Mouse (Mus musculus) cerebellum, postnatal 25 days (tissue): ENCODE data around the gene Man2c1.

ENCODE experiments used
- DNase-seq, 2 experiments: peaks; one replicate each; pipeline ENCODE4 v3.0.0; 2021; ENCODE audit warnings: mixed read lengths in 2 of 2

Gene Man2c1

DNA sequence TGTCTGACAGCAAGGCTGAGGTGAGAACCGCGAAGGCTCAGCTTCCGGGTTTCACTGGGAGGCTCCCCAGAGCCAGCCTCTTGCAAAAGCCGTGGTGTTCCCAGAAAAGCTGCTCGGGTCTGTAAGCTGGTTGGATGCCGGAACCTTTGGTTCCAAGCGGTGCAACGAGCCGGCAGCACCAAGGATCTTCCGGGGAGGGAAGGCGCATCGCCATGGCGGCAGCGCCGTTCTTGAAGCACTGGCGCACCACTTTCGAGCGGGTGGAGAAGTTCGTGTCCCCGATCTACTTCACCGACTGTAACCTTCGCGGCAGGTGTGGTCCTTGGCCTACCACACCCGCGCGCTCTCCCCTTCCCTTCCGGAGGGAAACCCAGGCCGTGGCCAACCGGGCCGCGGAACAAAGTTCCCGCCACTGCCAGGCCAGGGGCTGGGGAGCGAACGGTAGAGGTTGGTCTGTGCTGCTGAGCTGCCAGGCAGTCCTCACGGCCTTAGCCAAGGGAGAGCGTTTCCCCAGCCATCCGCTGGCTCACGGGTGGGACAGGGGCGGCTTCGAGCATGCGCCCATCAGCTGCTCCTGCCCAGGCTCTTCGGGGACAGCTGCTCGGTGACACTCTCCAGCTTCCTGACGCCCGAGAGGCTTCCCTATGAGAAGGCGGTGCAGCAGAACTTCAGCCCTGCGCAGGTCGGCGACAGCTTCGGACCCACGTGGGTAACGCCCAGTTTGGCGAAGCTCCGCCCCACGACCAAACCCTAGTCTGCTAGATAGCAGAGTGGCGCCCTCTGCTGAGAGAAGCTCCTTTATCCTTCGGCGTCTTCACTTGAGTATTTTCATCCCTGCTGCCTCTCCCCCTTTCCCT lies at the start of gene Man2c1:
Man2c1 (plus strand) TSS at position 114 of the 857 bp plus-strand sequence.
- peak; percentile 92 to 98 for DNase-seq

DNA sequence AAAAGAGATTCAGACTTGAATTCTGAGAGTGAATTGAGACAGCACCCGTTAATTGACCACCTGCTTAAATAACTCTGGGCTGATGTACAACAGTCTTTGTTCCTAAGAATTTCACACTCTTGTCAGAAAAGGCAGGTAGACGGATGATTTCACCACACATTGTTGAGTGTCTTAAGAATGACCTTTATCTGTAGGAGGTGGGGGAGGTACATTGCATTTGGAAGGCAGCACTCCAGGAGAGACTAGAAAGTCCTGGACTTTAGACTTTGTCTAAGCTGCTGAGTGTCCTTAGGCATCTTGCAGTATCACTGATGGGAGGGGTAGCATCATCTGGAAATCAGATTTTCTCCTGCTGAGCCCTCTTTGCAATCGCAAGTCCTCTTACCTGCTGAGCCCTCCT lies 48.3 kb upstream of the Man2c1 start:
- DNase-seq, result no peak

DNA sequence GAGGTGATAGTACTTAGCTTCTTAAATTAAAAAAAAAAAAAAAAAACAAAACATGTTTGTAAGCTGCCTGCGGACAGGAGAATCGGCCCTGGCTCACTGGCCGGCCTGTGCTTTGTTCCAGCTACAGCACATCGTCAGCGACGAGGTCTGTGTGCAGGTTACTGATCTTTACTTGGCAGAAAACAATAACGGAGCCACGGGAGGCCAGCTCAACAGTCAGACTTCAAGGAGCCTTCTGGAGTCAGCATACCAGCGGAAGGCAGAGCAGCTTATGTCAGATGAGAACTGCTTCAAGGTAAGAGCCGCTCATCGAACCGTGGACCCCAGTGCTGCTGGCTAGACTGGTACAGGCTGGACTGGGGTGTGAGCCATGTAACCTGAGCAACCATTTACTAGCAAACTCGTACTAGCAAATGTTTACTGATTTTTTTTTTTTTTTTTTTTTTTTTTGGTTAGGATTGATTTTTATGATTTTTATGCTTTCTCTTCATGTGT lies 13.2 kb upstream of the Man2c1 start:
- no peak for DNase-seq

DNA sequence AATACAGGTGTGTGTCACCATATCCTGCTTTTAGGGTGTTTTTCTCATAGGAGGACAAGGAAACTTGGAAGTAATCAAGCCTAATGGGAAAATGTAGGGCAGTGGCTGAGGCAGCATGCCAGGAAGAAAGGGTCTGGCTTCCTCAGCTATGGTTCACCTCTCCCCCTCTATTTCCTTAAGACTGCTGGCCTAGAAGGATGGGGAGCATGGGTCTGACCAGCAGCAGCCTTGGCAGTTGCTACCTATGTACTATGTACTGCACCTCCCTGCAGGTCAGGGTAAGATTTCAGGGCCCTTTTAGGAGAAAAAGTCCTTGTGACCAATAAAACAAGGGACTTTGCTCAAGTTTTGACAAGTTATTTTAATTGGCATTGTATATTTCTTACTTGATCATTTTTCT lies 849 bp upstream of the Man2c1 start:
- no peak for DNase-seq

DNA sequence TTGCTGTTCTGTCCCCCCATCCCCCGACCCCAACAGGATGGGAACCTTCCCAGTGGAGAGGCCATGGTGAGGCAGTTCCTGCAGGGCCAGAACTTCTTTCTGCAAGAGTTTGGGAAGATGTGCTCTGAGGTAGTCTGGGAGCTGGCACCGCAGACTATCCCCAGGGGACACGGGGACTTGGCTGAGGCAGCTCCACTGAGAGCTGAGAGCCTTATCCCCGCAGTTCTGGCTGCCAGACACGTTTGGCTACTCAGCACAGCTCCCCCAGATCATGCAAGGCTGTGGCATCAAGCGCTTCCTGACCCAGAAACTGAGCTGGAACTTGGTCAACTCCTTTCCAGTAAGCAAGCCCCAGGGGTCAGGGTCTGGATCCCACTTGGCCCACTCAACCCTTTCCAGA lies 6.8 kb downstream of the Man2c1 start:
- no peak for DNase-seq

DNA sequence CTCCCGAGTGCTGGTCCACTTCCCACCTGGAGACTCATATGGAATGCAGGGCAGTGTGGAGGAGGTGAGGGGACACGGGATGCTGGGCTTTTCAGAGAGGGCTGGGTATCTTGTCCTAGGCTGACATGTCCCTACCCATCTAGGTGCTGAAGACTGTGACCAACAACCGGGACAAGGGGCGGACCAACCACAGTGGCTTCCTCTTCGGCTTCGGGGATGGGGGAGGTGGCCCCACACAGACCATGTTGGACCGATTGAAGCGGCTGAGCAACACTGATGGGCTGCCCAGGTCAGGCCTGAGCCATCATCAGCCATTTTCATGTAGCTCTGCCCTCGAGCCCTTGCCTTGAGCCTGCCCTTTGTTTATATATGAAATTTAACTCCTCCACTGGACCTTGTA lies 7.3 kb downstream of the Man2c1 start:
- DNase-seq, result no peak

DNA sequence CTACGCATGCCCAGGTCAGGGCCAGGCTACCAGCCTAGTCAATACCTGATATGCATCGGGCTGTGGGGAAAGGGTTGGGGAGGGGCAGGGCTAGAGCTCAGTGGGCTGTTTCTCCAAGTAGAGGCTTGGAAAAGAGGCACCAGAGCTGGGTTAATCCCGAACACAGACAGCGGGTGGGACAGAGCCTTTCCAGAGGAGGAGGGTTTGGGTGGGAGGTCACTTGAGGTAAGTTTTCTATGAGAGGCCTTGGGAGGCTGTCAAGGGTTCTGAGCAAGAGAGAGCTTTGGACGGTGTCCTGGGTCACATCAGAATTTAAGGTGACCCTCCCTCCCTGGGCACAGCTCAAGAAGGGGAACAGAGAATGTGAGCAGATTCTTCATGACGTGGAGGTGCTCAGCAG lies 8.0 kb downstream of the Man2c1 start:
- DNase-seq, result no peak

DNA sequence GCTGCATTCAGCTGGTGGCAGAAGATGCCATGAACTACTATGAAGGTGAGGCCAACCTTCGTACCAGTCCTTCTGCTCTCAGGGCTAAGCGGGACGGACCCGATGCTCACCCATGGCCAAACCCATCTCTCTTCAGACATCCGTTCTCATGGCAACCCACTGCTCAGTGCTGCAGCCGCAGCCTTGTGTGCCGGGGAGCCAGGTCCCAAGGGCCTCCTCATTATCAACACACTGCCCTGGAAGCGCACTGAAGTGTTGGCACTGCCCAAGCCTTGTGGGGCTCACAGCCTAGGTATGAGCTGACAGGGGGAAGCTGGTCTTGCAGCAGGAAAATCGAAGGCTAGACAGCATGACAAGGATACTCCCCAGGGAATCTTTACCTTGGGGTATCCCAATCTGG lies 8.6 kb downstream of the Man2c1 start:
- DNase-seq, result no peak

DNA sequence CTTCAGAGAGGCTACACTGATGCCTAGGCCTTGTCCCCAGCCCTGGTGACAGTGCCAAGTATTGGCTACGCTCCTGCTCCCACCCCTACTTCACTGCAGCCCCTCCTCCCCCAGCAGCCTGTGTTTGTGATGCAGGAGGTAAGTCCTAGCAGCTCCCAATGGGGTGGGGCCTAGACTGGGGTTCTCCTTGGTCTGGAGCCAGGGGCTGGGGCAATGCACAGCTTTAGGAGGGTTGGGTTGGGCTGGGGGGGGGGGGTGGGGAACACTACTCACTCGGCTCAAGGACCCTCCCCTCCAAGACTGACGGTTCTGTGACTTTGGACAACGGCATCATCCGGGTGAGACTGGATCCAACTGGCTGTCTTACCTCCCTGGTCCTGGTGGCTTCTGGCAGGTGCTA lies 9.1 kb downstream of the Man2c1 start:
- DNase-seq, result no peak

DNA sequence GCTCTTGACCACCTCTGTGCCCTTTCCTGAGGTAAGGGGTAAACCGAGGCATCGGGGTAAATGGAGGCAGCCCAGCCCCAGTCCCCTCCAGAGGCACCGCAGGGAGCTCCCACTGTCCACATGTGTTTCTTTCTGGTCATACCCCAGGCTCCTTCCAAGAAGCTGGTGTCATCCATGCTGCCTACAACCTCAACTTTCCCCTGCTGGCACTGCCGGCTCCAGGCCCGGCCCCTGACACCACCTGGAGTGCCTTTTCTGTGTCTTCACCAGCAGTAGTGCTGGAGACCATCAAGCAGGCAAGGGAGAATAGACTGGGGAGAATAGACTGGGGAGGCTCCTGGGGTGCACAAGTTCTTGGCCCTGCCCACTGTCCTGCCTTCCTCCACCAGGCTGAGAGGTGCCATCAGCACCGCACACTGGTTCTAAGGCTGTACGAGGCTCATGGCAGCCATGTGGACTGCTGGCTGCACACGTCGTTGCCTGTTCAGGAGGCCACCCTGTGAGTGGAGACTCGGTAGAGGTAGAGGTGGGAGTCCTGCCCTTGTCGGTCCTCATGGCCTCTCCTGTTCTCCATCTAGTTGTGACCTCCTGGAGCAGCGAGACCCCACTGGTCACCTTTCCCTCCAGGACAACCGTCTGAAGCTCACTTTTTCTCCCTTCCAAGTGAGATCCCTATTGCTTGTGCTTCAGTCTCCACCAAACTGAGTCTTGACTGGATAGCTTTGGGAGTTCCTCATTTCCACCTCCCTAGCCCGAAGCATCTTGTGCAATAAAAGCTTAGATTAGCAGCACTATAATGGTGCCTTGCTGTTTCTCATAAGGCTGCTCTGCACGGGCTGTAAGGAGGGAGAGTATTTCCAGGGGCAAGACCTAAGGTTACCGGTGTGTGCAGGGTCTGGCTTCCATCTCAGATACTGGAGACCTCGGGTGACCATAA lies 11.2 kb downstream of the Man2c1 start:
- DNase-seq, result no peak

DNA sequence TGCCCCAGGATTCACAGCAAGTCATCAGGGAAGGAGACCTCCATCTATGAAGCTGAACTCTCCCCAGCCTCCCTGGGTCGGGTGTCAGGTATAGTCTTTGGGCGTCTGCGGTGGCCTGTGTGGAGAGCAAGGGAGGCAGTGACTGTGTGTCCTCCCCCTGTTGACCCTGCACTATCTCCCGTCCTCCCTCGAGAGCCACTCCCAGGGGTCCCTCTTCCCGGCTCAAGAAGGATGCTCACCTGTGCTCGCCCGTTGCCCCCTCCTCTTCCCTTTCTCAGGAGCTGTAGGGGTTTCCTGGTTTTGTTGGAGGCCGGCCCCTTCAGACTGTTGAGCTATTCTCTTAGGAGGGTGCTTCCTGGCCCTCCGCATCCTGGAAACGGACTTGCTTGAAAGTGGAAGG lies 12.7 kb downstream of the Man2c1 start:
- DNase-seq, result no peak

DNA sequence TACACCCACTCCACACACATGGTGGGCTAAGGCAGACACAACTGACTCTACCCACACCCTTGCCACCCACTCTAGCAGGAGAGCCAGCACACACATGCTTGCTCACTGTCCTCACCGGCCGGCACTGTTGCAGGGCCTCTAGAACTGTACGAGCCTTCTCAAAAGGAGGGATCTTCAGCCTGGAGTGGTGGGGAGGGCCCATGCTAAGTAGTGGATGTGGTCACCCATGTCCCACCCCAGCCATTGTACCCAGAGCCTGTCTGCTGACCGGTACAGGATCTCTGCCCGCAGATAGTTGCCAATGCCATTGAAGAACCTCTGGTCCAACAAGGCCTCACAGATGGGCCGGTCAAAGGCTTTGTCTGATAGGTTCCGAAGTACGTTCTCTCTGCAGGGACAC lies 14.3 kb downstream of the Man2c1 start:
- no peak for DNase-seq

DNA sequence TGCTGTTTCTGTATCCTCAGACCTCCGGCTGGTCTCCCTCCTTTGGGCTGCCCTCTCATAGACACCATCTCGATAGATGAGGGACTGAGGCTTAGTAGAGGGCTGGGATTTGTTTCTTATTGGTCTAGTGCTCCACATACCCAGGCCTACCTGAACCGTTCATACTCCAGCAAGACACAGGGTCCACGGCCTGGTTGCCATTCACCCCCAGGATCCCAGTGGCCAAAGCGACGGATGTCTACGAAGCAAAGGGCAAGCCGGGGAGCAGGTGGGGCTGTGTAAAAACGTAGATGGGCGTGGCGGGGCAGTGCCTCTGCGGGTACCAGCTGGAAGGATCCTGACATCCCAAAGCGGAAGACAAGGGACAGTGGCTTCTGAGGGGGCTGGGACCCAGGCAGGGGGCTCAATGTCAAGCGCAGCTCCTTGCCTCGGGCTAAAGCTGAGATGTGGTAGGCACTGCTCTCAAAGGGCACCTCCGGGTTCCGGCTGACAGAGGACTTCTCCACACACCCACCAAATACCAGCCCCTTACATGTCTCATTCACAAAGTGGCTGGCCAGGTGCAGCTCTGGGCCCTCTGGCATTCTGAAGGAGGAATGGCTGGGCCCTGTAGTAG lies 16.1 kb downstream of the Man2c1 start:
- DNase-seq, result no peak

DNA sequence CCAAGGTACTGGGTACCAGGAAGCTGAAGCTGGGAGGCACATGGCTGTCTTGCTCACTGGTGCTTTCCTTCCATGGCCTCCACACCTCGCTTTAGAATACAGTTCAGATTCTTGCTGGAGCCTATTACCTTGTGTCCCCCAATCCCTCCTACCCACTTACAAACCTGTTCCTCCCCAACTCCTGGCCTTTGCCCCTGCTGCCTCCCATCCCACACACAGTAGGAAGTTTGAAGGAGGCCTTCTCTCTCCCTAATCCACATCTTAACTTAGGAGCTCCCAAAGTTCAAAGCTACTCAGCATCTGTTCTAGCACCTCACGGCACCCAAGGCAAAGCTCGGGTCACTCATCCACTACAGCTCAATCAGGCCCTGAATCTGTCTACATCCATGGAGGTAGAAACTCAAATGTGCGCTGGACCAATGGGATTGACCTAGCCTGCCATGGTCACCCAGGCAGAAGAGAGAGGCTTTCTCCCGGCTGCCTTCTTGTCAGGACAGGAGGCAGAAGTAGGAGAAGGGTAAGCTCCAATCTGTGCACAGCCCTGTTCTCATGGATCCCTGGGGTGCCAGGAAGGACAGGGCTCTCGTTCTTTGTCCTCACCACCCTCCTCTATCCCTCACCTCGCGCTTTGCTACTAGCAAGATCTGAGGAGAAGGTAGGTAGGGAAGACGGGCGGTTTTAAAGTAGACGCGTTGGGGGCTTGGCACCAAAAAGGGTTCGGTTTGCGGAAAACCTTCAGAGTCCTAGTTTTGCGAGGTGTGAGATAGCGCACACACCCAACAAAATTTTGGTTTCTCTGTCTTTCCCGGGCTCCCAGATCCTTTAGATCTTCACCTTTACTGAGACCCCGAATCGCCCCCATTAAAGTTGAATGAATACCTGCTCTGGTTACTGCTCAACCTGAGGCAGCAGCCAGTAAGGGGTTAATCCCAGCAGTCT lies 17.0 kb downstream of the Man2c1 start:
- peak in 1 of 2 experiments; percentile 57 for DNase-seq

DNA sequence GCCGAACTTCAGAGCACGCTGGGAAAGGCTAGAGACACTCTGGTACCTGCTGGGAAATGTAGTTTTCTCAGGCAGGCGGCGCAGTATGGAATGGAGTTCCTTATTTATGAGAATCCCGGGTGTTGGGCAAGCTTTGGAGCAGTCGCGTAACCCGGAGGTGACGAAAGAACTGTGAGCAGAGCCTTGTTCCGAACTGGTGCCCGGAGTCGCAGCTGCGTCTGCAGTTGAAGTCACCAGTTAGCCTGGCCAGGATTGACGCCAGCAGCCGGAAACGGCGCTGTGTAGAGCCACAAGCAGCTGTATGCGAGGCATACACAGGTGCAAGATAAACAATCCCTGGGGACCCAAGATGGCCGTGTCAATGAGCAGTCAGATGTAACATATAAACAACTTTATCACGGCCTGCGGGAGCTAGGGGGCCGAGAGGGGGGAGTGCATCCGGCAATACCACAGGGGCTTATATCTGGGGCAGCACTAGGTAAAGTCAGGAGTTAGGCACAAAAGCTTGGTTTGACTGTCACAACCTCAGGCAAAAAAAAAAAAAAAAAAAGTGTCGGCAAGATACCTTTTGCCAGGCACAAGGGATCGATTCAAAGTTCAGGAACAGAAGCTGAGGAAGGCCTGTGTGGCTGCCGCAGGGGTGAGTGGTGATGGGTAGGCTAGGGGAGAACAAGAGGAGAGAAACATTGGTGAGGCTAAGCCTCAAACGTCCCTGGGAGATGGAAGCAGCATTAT lies 17.8 kb downstream of the Man2c1 start, which contains the start of gene Neil1:
Neil1 (minus strand) TSS at position 162 of the 735 bp plus-strand sequence.
- DNase-seq, result peak; percentile 86 to 89

DNA sequence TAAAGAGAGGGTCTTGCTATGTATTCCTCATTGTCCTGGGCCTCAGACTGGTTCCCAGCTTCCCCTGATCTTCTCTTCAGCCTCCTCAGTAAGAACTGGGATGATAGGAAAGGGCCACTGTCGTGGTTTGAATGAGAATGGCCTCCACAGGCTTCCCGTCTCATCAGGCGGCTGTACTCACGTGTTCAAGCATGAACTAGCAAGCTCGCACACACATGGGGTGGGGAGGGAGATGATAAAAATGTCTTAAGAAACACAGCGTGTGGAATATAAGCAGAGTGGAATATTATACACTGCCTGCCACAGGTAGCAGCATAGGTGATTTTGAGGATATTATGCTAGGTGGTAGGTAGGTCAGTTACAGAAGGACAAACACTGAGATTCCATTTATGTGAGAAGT lies 18.5 kb downstream of the Man2c1 start:
- DNase-seq, result no peak

DNA sequence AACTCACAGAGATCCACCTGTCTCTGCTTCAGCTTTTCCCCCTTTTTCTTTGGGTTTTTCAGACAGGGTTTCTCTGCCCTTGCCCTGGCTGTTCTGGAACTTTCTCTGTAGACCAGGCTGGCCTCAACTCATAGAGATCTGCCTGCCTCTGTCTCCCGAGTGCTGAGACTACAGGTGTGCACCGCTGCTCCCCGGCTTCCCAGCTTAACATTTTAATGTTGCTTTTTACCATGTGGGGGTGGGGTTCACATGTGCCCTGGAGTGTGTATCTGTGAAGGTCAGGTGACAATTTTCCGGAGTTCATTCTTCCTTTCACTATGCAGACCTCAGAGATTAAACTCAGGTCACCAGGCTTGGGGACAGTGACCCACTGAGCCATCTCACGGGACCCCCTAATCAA lies 19.7 kb downstream of the Man2c1 start:
- no peak for DNase-seq

DNA sequence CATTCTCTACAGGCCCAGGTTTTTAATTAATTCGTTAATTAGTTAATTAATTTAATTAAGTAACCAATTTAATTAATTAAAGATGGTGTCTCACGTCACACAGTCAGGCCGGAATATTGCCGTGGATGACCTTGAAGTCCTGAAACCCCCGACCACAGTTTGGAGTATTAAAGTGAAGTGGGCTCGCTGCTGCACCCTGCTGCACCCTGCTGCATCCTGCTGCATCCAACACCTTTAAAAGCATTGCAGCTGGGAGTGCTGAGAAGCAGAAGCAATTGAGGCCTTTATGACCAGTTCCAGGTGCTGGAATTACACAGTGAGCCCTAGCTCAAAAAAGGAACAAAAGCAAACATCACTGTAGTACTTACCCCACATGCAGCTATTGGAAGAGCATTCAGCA lies 21.8 kb downstream of the Man2c1 start:
- no peak for DNase-seq

DNA sequence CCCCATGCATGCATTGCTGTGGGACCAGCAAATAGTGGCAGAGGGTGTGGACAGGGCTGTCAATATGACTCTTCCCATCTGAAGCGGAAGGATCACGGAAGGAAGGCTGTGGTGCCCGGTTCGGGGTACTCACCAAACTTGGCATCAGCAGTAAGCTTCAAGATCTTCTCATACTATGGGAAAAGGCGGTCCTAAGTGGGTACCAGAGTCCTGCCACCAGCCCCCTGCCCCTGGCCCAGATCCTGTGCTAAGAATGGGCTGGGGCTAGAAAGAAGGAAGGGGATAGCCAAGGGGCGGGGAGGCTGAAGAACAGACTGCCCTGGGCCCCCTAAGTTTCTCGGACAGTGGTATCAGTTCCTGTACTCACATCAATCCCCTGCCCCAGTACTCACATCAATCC lies 25.9 kb downstream of the Man2c1 start:
- DNase-seq, result no peak

DNA sequence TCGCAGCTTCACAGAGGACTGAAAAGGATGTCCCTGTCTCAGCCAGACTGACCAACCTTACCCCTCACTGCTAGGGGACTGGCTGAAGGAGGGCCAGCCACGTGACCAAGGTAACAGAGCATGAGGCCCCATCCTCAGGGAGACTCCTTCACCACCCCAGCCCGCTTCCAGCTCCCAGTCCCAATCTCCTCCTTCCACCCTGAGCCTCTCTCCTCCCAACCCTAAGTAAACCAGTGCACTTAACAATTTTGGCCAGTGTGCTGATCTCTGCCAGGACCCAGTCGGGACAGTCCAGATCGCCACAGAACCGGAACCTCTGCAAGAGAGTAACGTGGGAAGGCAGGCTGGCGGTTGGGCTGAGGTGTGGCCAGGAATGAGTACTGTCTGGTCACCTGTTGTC lies 26.3 kb downstream of the Man2c1 start:
- DNase-seq, result peak in 1 of 2 experiments; percentile 4

DNA sequence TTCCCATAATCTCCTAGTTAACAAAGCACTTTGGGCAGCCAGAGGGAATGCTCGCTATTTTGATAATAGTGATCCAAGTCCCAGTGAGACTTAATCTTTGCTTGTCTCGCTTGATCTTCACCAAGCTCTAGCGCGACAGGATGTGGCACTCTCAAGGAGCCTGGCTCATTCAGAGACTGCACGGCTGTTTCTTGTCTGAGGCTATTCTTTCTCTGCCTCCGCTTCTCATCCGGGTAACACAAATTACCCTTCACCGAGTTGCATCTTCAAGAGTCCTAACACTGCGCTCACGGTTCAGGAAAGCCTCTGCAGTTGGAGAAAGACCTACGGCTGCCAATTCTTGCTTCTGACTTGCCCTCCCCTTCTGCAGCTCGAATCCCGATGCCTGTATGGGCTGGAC lies 27.0 kb downstream of the Man2c1 start:
- DNase-seq, result no peak
